10 mouse cellular contexts compared by ENCODE assay signal in the genomic region with DNA sequence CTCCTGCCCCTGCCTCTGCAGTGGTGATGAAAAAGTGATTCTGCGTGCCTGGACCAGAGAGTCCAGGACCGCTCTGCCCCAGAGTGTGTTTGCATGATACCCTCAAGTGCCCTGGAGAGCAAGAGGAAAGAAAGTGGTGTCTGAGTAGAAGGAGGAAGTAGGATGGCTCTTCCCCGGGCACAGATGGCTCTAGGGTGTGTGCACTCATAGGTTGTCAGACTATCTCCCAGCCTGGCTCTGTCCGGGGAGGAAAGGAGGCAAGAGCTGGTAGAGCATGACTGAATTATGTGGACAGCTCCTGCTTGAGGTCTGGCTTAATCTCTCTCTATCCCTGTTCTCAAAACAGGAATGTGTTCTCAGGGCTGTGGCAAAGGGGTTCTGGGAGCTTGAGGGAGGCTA. TPM values are rescaled to one million over a fixed set of nuclear protein-coding genes. Genes with fewer than 3 reads are reported as not detected.
DNase-seq lines count a peak whose midpoint lies in the region; ATAC-seq and TF ChIP-seq lines count a peak whose summit lies in the region.
"Had no signal": no experiment of that assay in that cellular context is flagged by ENCODE, and none has a peak within 500 bp of the region (broad histone marks: within the 10 kb centered on the region; RNA-seq: fewer than 3 reads in every experiment).

No protein-coding gene starts in this region.

- no peak overlapping the region for H3K9ac ChIP-seq in lung, embryonic 16.5 days (ENCODE audit: low read length)
- H3K9ac ChIP-seq in forebrain, embryonic 11.5 days (ENCODE audit: low read length): no peak overlapping the region
- H3K9ac ChIP-seq: forebrain, embryonic 12.5 days; hindbrain, embryonic 14.5 days had no signal

- 69% methylated on average over 4 of the region's 4 CpGs for WGBS in lung, embryonic 16.5 days
- 76% methylated on average over 4 of the region's 4 CpGs for WGBS in lung, adult 2 months
- WGBS in forebrain, embryonic 11.5 days: 86% methylated on average over 4 of the region's 4 CpGs

- H3K4me1 ChIP-seq in lung, embryonic 16.5 days (replicated peaks; ENCODE audit: control insufficient read depth, insufficient read depth, low read length): no peaks in the 10 kb centered on the region
- H3K4me1 ChIP-seq in lung, adult 2 months (ENCODE audit: control insufficient read depth, insufficient read depth, low read length): no peaks in the 10 kb centered on the region
- no peaks in the 10 kb centered on the region for H3K4me1 ChIP-seq in forebrain, embryonic 11.5 days (replicated peaks; ENCODE audit: control insufficient read depth, insufficient read depth, low read length)
- H3K4me1 ChIP-seq: forebrain, embryonic 12.5 days had no signal

- H3K27me3 ChIP-seq in lung, embryonic 16.5 days (ENCODE audit: control insufficient read depth, insufficient read depth, low read depth, low read length): no peaks in the 10 kb centered on the region
- H3K27me3 ChIP-seq in forebrain, embryonic 11.5 days (ENCODE audit: control insufficient read depth, insufficient read depth, low read length): no peaks in the 10 kb centered on the region
- H3K27me3 ChIP-seq: forebrain, embryonic 12.5 days had no signal

- peaks cover 4% of the 10 kb centered on the region; the same call in 1 of the 2 replicates for H3K36me3 ChIP-seq in lung, embryonic 16.5 days (ENCODE audit: control insufficient read depth, insufficient read depth, low read length)
- H3K36me3 ChIP-seq in forebrain, embryonic 11.5 days (ENCODE audit: control insufficient read depth, insufficient read depth, low read length): no peaks in the 10 kb centered on the region; the same call in 1 of the 2 replicates

- H3K27ac ChIP-seq in lung, embryonic 16.5 days (ENCODE audit: low read length): no peak overlapping the region
- no peak overlapping the region for H3K27ac ChIP-seq in forebrain, embryonic 11.5 days (ENCODE audit: low read depth, low read length)
- H3K27ac ChIP-seq: forebrain, embryonic 12.5 days; hindbrain, embryonic 14.5 days had no signal

- peak; percentile 20; the same call in 1 of the 2 replicates for ATAC-seq in lung, embryonic 16.5 days (ENCODE audit: low read depth)
- peak; percentile 80 for ATAC-seq in common myeloid progenitor, adult 5-6 weeks (replicated peaks; ENCODE audit: low read depth, poor library complexity, severe bottlenecking)
- ATAC-seq in megakaryocyte progenitor cell, adult 5-6 weeks (replicated peaks; ENCODE audit: poor library complexity): peak; percentile 70
- ATAC-seq in forebrain, embryonic 11.5 days (replicated peaks; ENCODE audit: low FRiP score): no peak

- TF ChIP-seq POLR2A in lung, adult 2 months (IDR thresholded peaks at IDR 0.05; ENCODE audit: borderline replicate concordance, extremely low read depth, low read depth, low read length): no peak

- no peaks in the 10 kb centered on the region for H3K9me3 ChIP-seq in lung, embryonic 16.5 days (ENCODE audit: control insufficient read depth, low read length)
- H3K9me3 ChIP-seq in forebrain, embryonic 11.5 days (ENCODE audit: control insufficient read depth, low read length): no peaks in the 10 kb centered on the region
- H3K9me3 ChIP-seq: forebrain, embryonic 12.5 days had no signal

- DNase-seq in heart, adult 11 months: peak; percentile 93
- DNase-seq in heart, adult 9 months (ENCODE audit: low spot score in 2 of 2): no peak
- DNase-seq in lung, adult 2 months: no peak
- DNase-seq in forebrain, embryonic 11.5 days (ENCODE audit: low spot score): no peak
- no peak for DNase-seq in adrenal gland, postnatal 14 days

- no peak for TF ChIP-seq CTCF in lung, adult 2 months (IDR thresholded peaks at IDR 0.05; ENCODE audit: insufficient read depth, low read length)

- no peak overlapping the region for H3K4me3 ChIP-seq in lung, embryonic 16.5 days (ENCODE audit: low read length)
- no peak overlapping the region for H3K4me3 ChIP-seq in lung, adult 2 months (replicated peaks; ENCODE audit: extremely low read depth, low read depth, low read length)
- H3K4me3 ChIP-seq in forebrain, embryonic 11.5 days (ENCODE audit: low read depth, low read length): no peak overlapping the region
- H3K4me3 ChIP-seq: forebrain, embryonic 12.5 days had no signal

- H3K4me2 ChIP-seq in lung, embryonic 16.5 days (ENCODE audit: low read depth, low read length): no peak overlapping the region
- H3K4me2 ChIP-seq in forebrain, embryonic 11.5 days (ENCODE audit: low read depth, low read length, severe bottlenecking): no peak overlapping the region
- H3K4me2 ChIP-seq: forebrain, embryonic 12.5 days; hindbrain, embryonic 14.5 days had no signal

RNA-seq across cellular contexts. Expression of a gene that starts 12.1 kb away (rescaled TPM):
- polyA plus RNA-seq in lung, embryonic 16.5 days (2015; fragmentation: Nextera tagmentation; extraction: Ambion mirVana): 96.8 and 108 TPM in 2 replicates
- polyA plus RNA-seq in lung, adult 2 months (2012; rRNA removed): 38.0 and 49.9 TPM in 2 replicates
- total RNA-seq in common myeloid progenitor, adult 5-6 weeks (2017): 103 and 108 TPM in 2 replicates
- 36.1 and 42.4 TPM in 2 replicates for total RNA-seq in megakaryocyte progenitor cell, adult 5-6 weeks (2015)
- 58.2 and 86.6 TPM in 2 replicates for total RNA-seq in megakaryocyte progenitor cell, adult 5-6 weeks (2017)
- 191 TPM in 2 replicates for polyA plus RNA-seq in forebrain, embryonic 11.5 days (2014; fragmentation: Nextera tagmentation; extraction: Ambion mirVana)
- total RNA-seq in adrenal gland, postnatal 14 days (2021): 69.2 and 73.4 TPM in 2 replicates

RNA-seq across cellular contexts. Expression of a gene that starts 18.1 kb away (rescaled TPM):
- 38.6 and 44.0 TPM in 2 replicates for polyA plus RNA-seq in lung, embryonic 16.5 days (2015; fragmentation: Nextera tagmentation; extraction: Ambion mirVana)
- 13.4 and 22.7 TPM in 2 replicates for polyA plus RNA-seq in lung, adult 2 months (2012; rRNA removed)
- total RNA-seq in common myeloid progenitor, adult 5-6 weeks (2017): 26.5 and 26.8 TPM in 2 replicates
- total RNA-seq in megakaryocyte progenitor cell, adult 5-6 weeks (2015): 32.5 and 41.9 TPM in 2 replicates
- 26.0 and 43.0 TPM in 2 replicates for total RNA-seq in megakaryocyte progenitor cell, adult 5-6 weeks (2017)
- 50.1 and 51.7 TPM in 2 replicates for polyA plus RNA-seq in forebrain, embryonic 11.5 days (2014; fragmentation: Nextera tagmentation; extraction: Ambion mirVana)
- 130 and 140 TPM in 2 replicates for total RNA-seq in adrenal gland, postnatal 14 days (2021)

RNA-seq across cellular contexts. Expression of a gene that starts 23.3 kb away (rescaled TPM):
- 14.1 and 14.6 TPM in 2 replicates for polyA plus RNA-seq in lung, embryonic 16.5 days (2015; fragmentation: Nextera tagmentation; extraction: Ambion mirVana)
- 32.4 and 44.6 TPM in 2 replicates for polyA plus RNA-seq in lung, adult 2 months (2012; rRNA removed)
- total RNA-seq in common myeloid progenitor, adult 5-6 weeks (2017): 0.27 and 0.44 TPM in 2 replicates
- 11.2 and 16.7 TPM in 2 replicates for total RNA-seq in megakaryocyte progenitor cell, adult 5-6 weeks (2015)
- 3.4 and 4.0 TPM in 2 replicates for total RNA-seq in megakaryocyte progenitor cell, adult 5-6 weeks (2017)
- polyA plus RNA-seq in forebrain, embryonic 11.5 days (2014; fragmentation: Nextera tagmentation; extraction: Ambion mirVana): 40.7 and 44.3 TPM in 2 replicates
- 32.4 and 34.6 TPM in 2 replicates for total RNA-seq in adrenal gland, postnatal 14 days (2021)
